Mouse (Mus musculus): ENCODE measurements at regions not wholly inside any gene's neighbourhood (a gene's known extent, or its start where the extent isn't known, plus 50 kb on each side); places are given as distances from the start of the nearest gene placed in this dataset.
A peak's percentile ranks its signal among the peaks of the same experiment; 100 is the strongest.

GRCm38 (mm10) chr10:83852806-83853205, 130.1 kb downstream of the 1500009L16Rik start:
- Histone ChIP-seq H3K4me1 (ENCODE audit: control insufficient read depth, insufficient read depth, low read length) (peaks cover 3% of the 10 kb centered on the region; the same call in 1 of the 2 replicates), H3K27me3 (ENCODE audit: control insufficient read depth, insufficient read depth, low read length) (no peaks in the 10 kb centered on the region), H3K36me3 (replicated peaks; ENCODE audit: control insufficient read depth, insufficient read depth, low read depth, low read length) (no peaks in the 10 kb centered on the region), H3K9me3 (replicated peaks; ENCODE audit: control insufficient read depth, low read length) (no peaks in the 10 kb centered on the region), H3K4me3 (ENCODE audit: low read depth, low read length) (no peak overlapping the region), H3K4me2 (ENCODE audit: low read depth, low read length) (no peak overlapping the region), H3K9ac (replicated peaks; ENCODE audit: low read length) (no peak overlapping the region), H3K27ac (replicated peaks; ENCODE audit: low read depth, low read length) (no peak overlapping the region)
- no peak for DNase-seq (ENCODE audit: low spot score)
- ATAC-seq (replicated peaks; ENCODE audit: insufficient number of reproducible peaks, low FRiP score, low TSS enrichment, low read depth), result no peak
- 72% methylated on average over 3 of the region's 3 CpGs for WGBS

GRCm38 (mm10) chr10:83857794-83858442, 135.3 kb downstream of the 1500009L16Rik start:
- WGBS, result 81% methylated on average over 14 of the region's 14 CpGs
- Histone ChIP-seq H3K27me3 (ENCODE audit: control insufficient read depth, insufficient read depth, low read length) (no peaks in the 10 kb centered on the region), H3K4me3 (ENCODE audit: low read depth, low read length) (no peak overlapping the region), H3K4me1 (ENCODE audit: control insufficient read depth, insufficient read depth, low read length) (no peaks in the 10 kb centered on the region), H3K27ac (replicated peaks; ENCODE audit: low read depth, low read length) (no peak overlapping the region), H3K36me3 (replicated peaks; ENCODE audit: control insufficient read depth, insufficient read depth, low read depth, low read length) (no peaks in the 10 kb centered on the region), H3K9me3 (replicated peaks; ENCODE audit: control insufficient read depth, low read length) (no peaks in the 10 kb centered on the region), H3K9ac (replicated peaks; ENCODE audit: low read length) (no peak overlapping the region), H3K4me2 (ENCODE audit: low read depth, low read length) (no peak overlapping the region)
- ATAC-seq (replicated peaks; ENCODE audit: insufficient number of reproducible peaks, low FRiP score, low TSS enrichment, low read depth) (no peak), DNase-seq (ENCODE audit: low spot score) (no peak)

- no peaks in the 10 kb centered on the region for H3K36me3 ChIP-seq (replicated peaks; ENCODE audit: control insufficient read depth, insufficient read depth, low read depth, low read length)
- no peak overlapping the region for H3K4me3 ChIP-seq (ENCODE audit: low read depth, low read length)
- no peaks in the 10 kb centered on the region for H3K27me3 ChIP-seq (ENCODE audit: control insufficient read depth, insufficient read depth, low read length)
- H3K4me2 ChIP-seq (ENCODE audit: low read depth, low read length), result no peak overlapping the region
- no peaks in the 10 kb centered on the region for H3K4me1 ChIP-seq (ENCODE audit: control insufficient read depth, insufficient read depth, low read length)
- no peaks in the 10 kb centered on the region for H3K9me3 ChIP-seq (replicated peaks; ENCODE audit: control insufficient read depth, low read length)
- no peak overlapping the region for H3K27ac ChIP-seq (replicated peaks; ENCODE audit: low read depth, low read length)
- ATAC-seq (replicated peaks; ENCODE audit: insufficient number of reproducible peaks, low FRiP score, low TSS enrichment, low read depth), result no peak
- no peak overlapping the region for H3K9ac ChIP-seq (replicated peaks; ENCODE audit: low read length)
- DNase-seq (ENCODE audit: low spot score), result peak; percentile 38
- 43% methylated on average over 6 of the region's 6 CpGs for WGBS
These were observed 136.0 kb downstream of the 1500009L16Rik start for GRCm38 (mm10) chr10:83858689-83859088.

GRCm38 (mm10) chr10:83859633-83860032, 137.0 kb downstream of the 1500009L16Rik start:
- H3K27me3 ChIP-seq (ENCODE audit: control insufficient read depth, insufficient read depth, low read length), result no peaks in the 10 kb centered on the region

GRCm38 (mm10) chr10:83861574-83862190, 139.0 kb downstream of the 1500009L16Rik start:
- no peaks in the 10 kb centered on the region for H3K9me3 ChIP-seq (replicated peaks; ENCODE audit: control insufficient read depth, low read length)
- no peak overlapping the region for H3K9ac ChIP-seq (replicated peaks; ENCODE audit: low read length)
- DNase-seq (ENCODE audit: low spot score), result no peak
- H3K4me1 ChIP-seq (ENCODE audit: control insufficient read depth, insufficient read depth, low read length), result no peaks in the 10 kb centered on the region
- H3K27me3 ChIP-seq (ENCODE audit: control insufficient read depth, insufficient read depth, low read length), result no peaks in the 10 kb centered on the region
- WGBS, result 57% methylated on average over 5 of the region's 5 CpGs
- no peaks in the 10 kb centered on the region for H3K36me3 ChIP-seq (replicated peaks; ENCODE audit: control insufficient read depth, insufficient read depth, low read depth, low read length)
- no peak overlapping the region for H3K4me2 ChIP-seq (ENCODE audit: low read depth, low read length)
- no peak overlapping the region for H3K27ac ChIP-seq (replicated peaks; ENCODE audit: low read depth, low read length)
- no peak for ATAC-seq (replicated peaks; ENCODE audit: insufficient number of reproducible peaks, low FRiP score, low TSS enrichment, low read depth)
- no peak overlapping the region for H3K4me3 ChIP-seq (ENCODE audit: low read depth, low read length)

More at GRCm38 (mm10) chr10:83859633-83860032, 137.0 kb downstream of the 1500009L16Rik start:
- DNase-seq (ENCODE audit: low spot score) (no peak), ATAC-seq (replicated peaks; ENCODE audit: insufficient number of reproducible peaks, low FRiP score, low TSS enrichment, low read depth) (no peak)
- no peaks in the 10 kb centered on the region for H3K9me3 ChIP-seq (replicated peaks; ENCODE audit: control insufficient read depth, low read length)
- no peak overlapping the region for H3K4me3 ChIP-seq (ENCODE audit: low read depth, low read length)
- no peak overlapping the region for H3K9ac ChIP-seq (replicated peaks; ENCODE audit: low read length)
- WGBS, result 67% methylated on average over 4 of the region's 4 CpGs
- no peaks in the 10 kb centered on the region for H3K4me1 ChIP-seq (ENCODE audit: control insufficient read depth, insufficient read depth, low read length)
- H3K4me2 ChIP-seq (ENCODE audit: low read depth, low read length), result no peak overlapping the region
- H3K36me3 ChIP-seq (replicated peaks; ENCODE audit: control insufficient read depth, insufficient read depth, low read depth, low read length), result no peaks in the 10 kb centered on the region
- no peak overlapping the region for H3K27ac ChIP-seq (replicated peaks; ENCODE audit: low read depth, low read length)

- Histone ChIP-seq H3K9ac (replicated peaks; ENCODE audit: low read length) (no peak overlapping the region), H3K4me1 (ENCODE audit: control insufficient read depth, insufficient read depth, low read length) (no peaks in the 10 kb centered on the region), H3K4me3 (ENCODE audit: low read depth, low read length) (no peak overlapping the region), H3K9me3 (replicated peaks; ENCODE audit: control insufficient read depth, low read length) (no peaks in the 10 kb centered on the region), H3K36me3 (replicated peaks; ENCODE audit: control insufficient read depth, insufficient read depth, low read depth, low read length) (no peaks in the 10 kb centered on the region), H3K27ac (replicated peaks; ENCODE audit: low read depth, low read length) (no peak overlapping the region), H3K27me3 (ENCODE audit: control insufficient read depth, insufficient read depth, low read length) (no peaks in the 10 kb centered on the region), H3K4me2 (ENCODE audit: low read depth, low read length) (no peak overlapping the region)
- no peak for ATAC-seq (replicated peaks; ENCODE audit: insufficient number of reproducible peaks, low FRiP score, low TSS enrichment, low read depth)
- 90% methylated on average over 8 of the region's 8 CpGs for WGBS
- DNase-seq (ENCODE audit: low spot score), result no peak
These were observed 141.9 kb downstream of the 1500009L16Rik start for GRCm38 (mm10) chr10:83864591-83864990.

GRCm38 (mm10) chr10:83865929-83866328, 143.3 kb downstream of the 1500009L16Rik start:
- no peak for ATAC-seq (replicated peaks; ENCODE audit: insufficient number of reproducible peaks, low FRiP score, low TSS enrichment, low read depth)
- no peaks in the 10 kb centered on the region for H3K36me3 ChIP-seq (replicated peaks; ENCODE audit: control insufficient read depth, insufficient read depth, low read depth, low read length)
- H3K4me3 ChIP-seq (ENCODE audit: low read depth, low read length), result no peak overlapping the region
- no peak overlapping the region for H3K4me2 ChIP-seq (ENCODE audit: low read depth, low read length)
- H3K27ac ChIP-seq (replicated peaks; ENCODE audit: low read depth, low read length), result no peak overlapping the region
- no peaks in the 10 kb centered on the region for H3K27me3 ChIP-seq (ENCODE audit: control insufficient read depth, insufficient read depth, low read length)
- no peaks in the 10 kb centered on the region for H3K4me1 ChIP-seq (ENCODE audit: control insufficient read depth, insufficient read depth, low read length)
- H3K9me3 ChIP-seq (replicated peaks; ENCODE audit: control insufficient read depth, low read length), result no peaks in the 10 kb centered on the region
- no peak for DNase-seq (ENCODE audit: low spot score)
- WGBS, result 68% methylated on average over 5 of the region's 5 CpGs
- no peak overlapping the region for H3K9ac ChIP-seq (replicated peaks; ENCODE audit: low read length)

- no peak overlapping the region for H3K27ac ChIP-seq (replicated peaks; ENCODE audit: low read depth, low read length)
- no peak for ATAC-seq (replicated peaks; ENCODE audit: insufficient number of reproducible peaks, low FRiP score, low TSS enrichment, low read depth)
These were observed 149.2 kb downstream of the 1500009L16Rik start for GRCm38 (mm10) chr10:83871736-83872400.

More at GRCm38 (mm10) chr10:83871736-83872400, 149.2 kb downstream of the 1500009L16Rik start:
- Histone ChIP-seq H3K4me2 (ENCODE audit: low read depth, low read length) (no peak overlapping the region), H3K9ac (replicated peaks; ENCODE audit: low read length) (no peak overlapping the region), H3K9me3 (replicated peaks; ENCODE audit: control insufficient read depth, low read length) (no peaks in the 10 kb centered on the region), H3K36me3 (replicated peaks; ENCODE audit: control insufficient read depth, insufficient read depth, low read depth, low read length) (no peaks in the 10 kb centered on the region), H3K27me3 (ENCODE audit: control insufficient read depth, insufficient read depth, low read length) (no peaks in the 10 kb centered on the region), H3K4me1 (ENCODE audit: control insufficient read depth, insufficient read depth, low read length) (no peaks in the 10 kb centered on the region), H3K4me3 (ENCODE audit: low read depth, low read length) (no peak overlapping the region)
- 34% methylated on average over 4 of the region's 4 CpGs for WGBS
- peak; percentile 31 for DNase-seq (ENCODE audit: low spot score)

Measured in embryonic facial prominence, embryonic 11.5 days (tissue).